Comparison of ENCODE assay signal across 10 mouse cellular contexts in genomic region chr2:92435023-92435422, GRCm38 (mm10). TPM values are rescaled to one million over a fixed set of nuclear protein-coding genes. Genes with fewer than 3 reads are reported as not detected.
DNase-seq lines count a peak whose midpoint lies in the region; ATAC-seq and TF ChIP-seq lines count a peak whose summit lies in the region.
"Had no signal": no experiment of that assay in that cellular context is flagged by ENCODE, and none has a peak within 500 bp of the region (broad histone marks: within the 10 kb centered on the region; RNA-seq: fewer than 3 reads in every experiment).

No protein-coding gene starts in this region.

- H3K27me3 ChIP-seq in heart, embryonic 13.5 days (replicated peaks) = peaks cover 22% of the 10 kb centered on the region
- H3K27me3 ChIP-seq in midbrain, embryonic 13.5 days = peaks cover 8% of the 10 kb centered on the region; the same call in 1 of the 2 replicates
- H3K27me3 ChIP-seq in midbrain, embryonic 11.5 days (ENCODE audit: control insufficient read depth, insufficient read depth, low read length) = no peaks in the 10 kb centered on the region
- no peaks in the 10 kb centered on the region for H3K27me3 ChIP-seq in hindbrain, embryonic 16.5 days (replicated peaks; ENCODE audit: control insufficient read depth, insufficient read depth, low read length)
- no peaks in the 10 kb centered on the region for H3K27me3 ChIP-seq in stomach, postnatal 0 days (ENCODE audit: control insufficient read depth, insufficient read depth, low read length)

- H3K4me1 ChIP-seq in heart, embryonic 13.5 days = peaks cover 44% of the 10 kb centered on the region
- peaks cover 44% of the 10 kb centered on the region for H3K4me1 ChIP-seq in midbrain, embryonic 13.5 days (replicated peaks)
- H3K4me1 ChIP-seq in midbrain, embryonic 11.5 days (ENCODE audit: control insufficient read depth, insufficient read depth, low read length) = peaks cover 30% of the 10 kb centered on the region
- peaks cover 28% of the 10 kb centered on the region for H3K4me1 ChIP-seq in hindbrain, embryonic 16.5 days (ENCODE audit: control insufficient read depth, insufficient read depth, low read depth, low read length)
- H3K4me1 ChIP-seq in stomach, postnatal 0 days (replicated peaks; ENCODE audit: control insufficient read depth, insufficient read depth) = peaks cover 16% of the 10 kb centered on the region

- no peak overlapping the region for H3K4me3 ChIP-seq in heart, embryonic 13.5 days
- peak overlapping the region; percentile 87; the same call in 1 of the 2 replicates for H3K4me3 ChIP-seq in midbrain, embryonic 13.5 days (replicated peaks)
- no peak overlapping the region for H3K4me3 ChIP-seq in midbrain, embryonic 11.5 days (ENCODE audit: low read depth, low read length)
- H3K4me3 ChIP-seq in hindbrain, embryonic 16.5 days (ENCODE audit: low read length) = no peak overlapping the region
- H3K4me3 ChIP-seq in stomach, postnatal 0 days (ENCODE audit: low read depth, low read length) = no peak overlapping the region

- TF ChIP-seq CTCF in stomach, postnatal 0 days (IDR thresholded peaks at IDR 0.05; ENCODE audit: low read depth) = no peak

- no peak for TF ChIP-seq EP300 in stomach, postnatal 0 days (optimal IDR thresholded peaks at IDR 0.05)

- no peak for ATAC-seq in heart, embryonic 13.5 days (ENCODE audit: extremely low read depth, insufficient number of reproducible peaks, low FRiP score, low TSS enrichment)
- no peak for ATAC-seq in midbrain, embryonic 13.5 days
- ATAC-seq in midbrain, embryonic 11.5 days (ENCODE audit: low FRiP score) = no peak
- ATAC-seq in hindbrain, embryonic 16.5 days = no peak
- no peak for ATAC-seq in stomach, postnatal 0 days (ENCODE audit: low FRiP score, low TSS enrichment)

- no peak overlapping the region; the same call in 1 of the 2 replicates for H3K9ac ChIP-seq in heart, embryonic 13.5 days
- no peak overlapping the region for H3K9ac ChIP-seq in midbrain, embryonic 13.5 days (replicated peaks)
- no peak overlapping the region for H3K9ac ChIP-seq in midbrain, embryonic 11.5 days (ENCODE audit: low read length)
- H3K9ac ChIP-seq in hindbrain, embryonic 16.5 days (ENCODE audit: low read depth, low read length) = no peak overlapping the region; the same call in 1 of the 2 replicates
- H3K9ac ChIP-seq in stomach, postnatal 0 days (ENCODE audit: low read length) = no peak overlapping the region

- H3K36me3 ChIP-seq in heart, embryonic 13.5 days = no peaks in the 10 kb centered on the region
- H3K36me3 ChIP-seq in midbrain, embryonic 13.5 days = no peaks in the 10 kb centered on the region
- no peaks in the 10 kb centered on the region for H3K36me3 ChIP-seq in midbrain, embryonic 11.5 days (ENCODE audit: control insufficient read depth, insufficient read depth, low read length)
- H3K36me3 ChIP-seq in hindbrain, embryonic 16.5 days (ENCODE audit: control insufficient read depth, insufficient read depth, low read length) = no peaks in the 10 kb centered on the region
- no peaks in the 10 kb centered on the region for H3K36me3 ChIP-seq in stomach, postnatal 0 days (ENCODE audit: control insufficient read depth, insufficient read depth, low read length)

- H3K27ac ChIP-seq in heart, embryonic 13.5 days (replicated peaks) = no peak overlapping the region
- no peak overlapping the region for H3K27ac ChIP-seq in midbrain, embryonic 13.5 days
- no peak overlapping the region for H3K27ac ChIP-seq in midbrain, embryonic 11.5 days (ENCODE audit: low read depth, low read length)
- H3K27ac ChIP-seq in hindbrain, embryonic 16.5 days (ENCODE audit: low read depth, low read length) = no peak overlapping the region
- peak overlapping the region; percentile 82; the same call in 1 of the 2 replicates for H3K27ac ChIP-seq in stomach, postnatal 0 days (replicated peaks)

- no peak for DNase-seq in heart, adult 8-10 months (ENCODE audit: low spot score)
- no peak for DNase-seq in midbrain, embryonic 11.5 days (ENCODE audit: low spot score, missing footprints)
- DNase-seq in stomach, postnatal 0 days (ENCODE audit: low spot score) = no peak
- no peak for DNase-seq in right cerebral cortex, postnatal 4 days
- DNase-seq in adrenal gland, postnatal 25 days = no peak
- DNase-seq: kidney, postnatal 25 days had no signal

- whole genome bisulfite sequencing in heart, embryonic 13.5 days = 52% methylated on average over 6 of the region's 6 CpGs
- 52% methylated on average over 6 of the region's 6 CpGs for WGBS in midbrain, embryonic 13.5 days
- 71% methylated on average over 6 of the region's 6 CpGs for WGBS in midbrain, embryonic 11.5 days
- 51% methylated on average over 6 of the region's 6 CpGs for WGBS in hindbrain, embryonic 16.5 days
- WGBS in stomach, postnatal 0 days = 46% methylated on average over 6 of the region's 6 CpGs

- no peaks in the 10 kb centered on the region for H3K9me3 ChIP-seq in heart, embryonic 13.5 days
- H3K9me3 ChIP-seq in midbrain, embryonic 13.5 days = no peaks in the 10 kb centered on the region
- H3K9me3 ChIP-seq in midbrain, embryonic 11.5 days (ENCODE audit: control insufficient read depth, low read length) = no peaks in the 10 kb centered on the region
- H3K9me3 ChIP-seq in hindbrain, embryonic 16.5 days (ENCODE audit: control insufficient read depth, low read length) = no peaks in the 10 kb centered on the region
- H3K9me3 ChIP-seq in stomach, postnatal 0 days (ENCODE audit: control insufficient read depth, low read length) = no peaks in the 10 kb centered on the region

- peak overlapping the region; percentile 87 for H3K4me2 ChIP-seq in heart, embryonic 13.5 days
- H3K4me2 ChIP-seq in midbrain, embryonic 13.5 days (replicated peaks) = peak overlapping the region; percentile 87; the same call in 1 of the 2 replicates
- no peak overlapping the region for H3K4me2 ChIP-seq in midbrain, embryonic 11.5 days
- H3K4me2 ChIP-seq in hindbrain, embryonic 16.5 days (ENCODE audit: low read length) = peak overlapping the region; percentile 86
- peak overlapping the region; percentile 80; the same call in 1 of the 2 replicates for H3K4me2 ChIP-seq in stomach, postnatal 0 days (replicated peaks; ENCODE audit: low read depth)

RNA-seq across cellular contexts. Expression of gene Cry2, which starts 1.2 kb away (rescaled TPM):
- 18.6 and 19.0 TPM in 2 replicates for polyA plus RNA-seq in heart, embryonic 13.5 days (2015; fragmentation: Nextera tagmentation; extraction: Ambion mirVana)
- total RNA-seq in heart, adult 8-10 months (2022) = 10 to 100 TPM; 22.6 to 35.6 (median 32.8) TPM
- polyA plus RNA-seq in midbrain, embryonic 13.5 days (2015; fragmentation: Nextera tagmentation; extraction: Ambion mirVana) = 35.8 and 36.2 TPM in 2 replicates
- polyA plus RNA-seq in midbrain, embryonic 11.5 days (2014; fragmentation: Nextera tagmentation; extraction: Ambion mirVana) = 20.5 and 21.9 TPM in 2 replicates
- polyA plus RNA-seq in hindbrain, embryonic 16.5 days (2015; fragmentation: Nextera tagmentation; extraction: Ambion mirVana) = 51.4 and 53.2 TPM in 2 replicates
- polyA plus RNA-seq in stomach, postnatal 0 days (2015; fragmentation: Nextera tagmentation; extraction: Ambion mirVana) = 14.8 and 17.3 TPM in 2 replicates
- total RNA-seq in adrenal gland, postnatal 25 days (2021) = 35.5 and 44.7 TPM in 2 replicates

RNA-seq across cellular contexts. Expression of gene Slc35c1, which starts 25.3 kb away (rescaled TPM):
- polyA plus RNA-seq in heart, embryonic 13.5 days (2015; fragmentation: Nextera tagmentation; extraction: Ambion mirVana) = 7.7 and 8.9 TPM in 2 replicates
- 1 to 10 TPM; 5.5 to 6.8 (median 6.2) TPM for total RNA-seq in heart, adult 8-10 months (2022)
- 8.9 and 10.6 TPM in 2 replicates for polyA plus RNA-seq in midbrain, embryonic 13.5 days (2015; fragmentation: Nextera tagmentation; extraction: Ambion mirVana)
- 9.2 and 9.5 TPM in 2 replicates for polyA plus RNA-seq in midbrain, embryonic 11.5 days (2014; fragmentation: Nextera tagmentation; extraction: Ambion mirVana)
- polyA plus RNA-seq in hindbrain, embryonic 16.5 days (2015; fragmentation: Nextera tagmentation; extraction: Ambion mirVana) = 18.9 and 20.7 TPM in 2 replicates
- polyA plus RNA-seq in stomach, postnatal 0 days (2015; fragmentation: Nextera tagmentation; extraction: Ambion mirVana) = 35.8 and 41.7 TPM in 2 replicates
- total RNA-seq in adrenal gland, postnatal 25 days (2021) = 24.0 and 28.2 TPM in 2 replicates

RNA-seq across cellular contexts. Expression of gene Mapk8ip1, which starts 34.0 kb away (rescaled TPM):
- 6.5 and 7.5 TPM in 2 replicates for polyA plus RNA-seq in heart, embryonic 13.5 days (2015; fragmentation: Nextera tagmentation; extraction: Ambion mirVana)
- 1 to 10 TPM; 3.4 to 4.6 (median 3.9) TPM for total RNA-seq in heart, adult 8-10 months (2022)
- polyA plus RNA-seq in midbrain, embryonic 13.5 days (2015; fragmentation: Nextera tagmentation; extraction: Ambion mirVana) = 86.9 and 111 TPM in 2 replicates
- polyA plus RNA-seq in midbrain, embryonic 11.5 days (2014; fragmentation: Nextera tagmentation; extraction: Ambion mirVana) = 34.5 and 37.1 TPM in 2 replicates
- polyA plus RNA-seq in hindbrain, embryonic 16.5 days (2015; fragmentation: Nextera tagmentation; extraction: Ambion mirVana) = 112 and 130 TPM in 2 replicates
- 10.3 and 12.5 TPM in 2 replicates for polyA plus RNA-seq in stomach, postnatal 0 days (2015; fragmentation: Nextera tagmentation; extraction: Ambion mirVana)
- total RNA-seq in adrenal gland, postnatal 25 days (2021) = 27.0 and 30.8 TPM in 2 replicates
- total RNA-seq: neutrophil, adult 5-6 weeks had no signal

RNA-seq across cellular contexts. Expression of gene 1700029I15Rik, which starts 52.7 kb away (rescaled TPM):
- polyA plus RNA-seq in heart, embryonic 13.5 days (2015; fragmentation: Nextera tagmentation; extraction: Ambion mirVana) = 0.62 and 1.2 TPM in 2 replicates
- 1 to 10 TPM in 2 of 4 experiments, under 1 TPM in 2; 0.26 to 1.5 (median 0.86) TPM for total RNA-seq in heart, adult 8-10 months (2022)
- 8.0 and 8.9 TPM in 2 replicates for polyA plus RNA-seq in midbrain, embryonic 13.5 days (2015; fragmentation: Nextera tagmentation; extraction: Ambion mirVana)
- 1.5 and 2.0 TPM in 2 replicates for polyA plus RNA-seq in midbrain, embryonic 11.5 days (2014; fragmentation: Nextera tagmentation; extraction: Ambion mirVana)
- 5.8 and 7.7 TPM in 2 replicates for polyA plus RNA-seq in hindbrain, embryonic 16.5 days (2015; fragmentation: Nextera tagmentation; extraction: Ambion mirVana)
- polyA plus RNA-seq in stomach, postnatal 0 days (2015; fragmentation: Nextera tagmentation; extraction: Ambion mirVana) = 1.7 and 2.3 TPM in 2 replicates
- 18.7 and 19.1 TPM in 2 replicates for total RNA-seq in adrenal gland, postnatal 25 days (2021)
